Mouse (Mus musculus): ENCODE measurements at regions not wholly inside any gene's neighbourhood (a gene's known extent, or its start where the extent isn't known, plus 50 kb on each side); places are given as distances from the start of the nearest gene placed in this dataset.

DNA sequence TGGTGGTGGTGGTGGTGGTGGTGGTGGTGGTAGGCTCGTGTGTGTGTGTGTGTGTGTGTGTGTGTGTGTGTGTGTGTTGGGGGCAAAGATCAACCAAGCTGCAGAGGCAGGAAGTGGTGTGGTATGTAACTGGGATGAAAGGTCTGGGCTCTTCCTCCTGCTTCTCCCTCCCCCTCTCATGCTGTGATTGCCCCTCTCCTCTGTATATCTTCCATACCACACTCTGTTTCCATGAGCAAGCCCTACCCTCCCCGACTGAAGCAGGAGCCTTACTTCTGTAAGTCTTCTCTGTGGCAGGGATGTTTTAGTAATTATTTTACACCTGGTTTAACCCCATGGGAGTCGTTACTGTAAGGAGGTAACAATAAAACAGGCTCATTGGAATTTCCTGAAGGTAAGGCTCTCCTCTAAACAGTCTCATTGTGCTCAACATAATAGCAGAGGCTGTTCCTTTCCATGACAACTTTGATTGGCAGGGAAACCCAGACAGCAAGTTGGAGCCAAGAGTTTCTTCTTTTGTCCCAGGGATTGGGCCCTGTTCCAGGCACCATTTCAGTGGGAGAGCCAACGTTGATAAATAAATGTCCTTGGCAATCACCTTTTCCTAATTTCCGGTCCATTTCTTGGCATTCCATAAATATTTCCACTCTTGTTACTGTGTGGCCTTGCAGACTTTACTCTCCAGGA, 90.2 kb upstream of the Auts2 start:
- peak; percentile 60 for DNase-seq

GRCm38 (mm10) chr5:132621751-132622150, 78.6 kb upstream of the Auts2 start:
- no peak for DNase-seq

- DNase-seq, result no peak
These were observed 74.1 kb upstream of the Auts2 start for GRCm38 (mm10) chr5:132617241-132617640.

GRCm38 (mm10) chr5:132609251-132609650, 66.1 kb upstream of the Auts2 start:
- no peak for DNase-seq

DNA sequence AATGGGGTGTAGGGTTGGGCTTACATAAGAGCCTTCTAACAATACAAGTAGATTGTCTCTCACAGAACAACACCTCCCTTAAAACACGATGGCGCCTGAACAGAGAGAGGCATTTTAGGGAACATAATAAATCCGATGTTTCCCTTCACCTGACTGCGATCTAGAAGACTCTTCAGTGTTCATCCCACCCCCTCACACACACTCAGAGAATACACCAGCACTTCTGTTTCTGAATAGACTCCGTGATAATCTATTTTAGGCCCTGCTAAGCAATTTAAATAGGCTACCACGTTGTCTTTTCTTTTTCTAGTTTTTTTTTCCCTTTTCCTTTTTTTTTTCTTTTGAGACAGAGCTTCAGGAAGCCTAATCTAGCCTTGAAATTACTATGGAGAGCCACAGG, 63.1 kb upstream of the Auts2 start:
- no peak for DNase-seq

- DNase-seq, result peak; percentile 5
These were observed 51.7 kb upstream of the Auts2 start for GRCm38 (mm10) chr5:132594796-132595195.

All from lung, postnatal 10 days (tissue).